Mouse (Mus musculus) NIH3T3 (cell line): ENCODE results near the gene Olfr235.
"Not testable (repeated sequence)": the region's sequence is repeated elsewhere in the genome, so short reads cannot be mapped to it uniquely, and the experiment has no call there.

Experiments
- DNase-seq: peaks from one replicate; pipeline ENCODE4 v3.0.0-alpha.2; 2012; ENCODE audit warnings: low read depth

Olfr235 gene

DNA sequence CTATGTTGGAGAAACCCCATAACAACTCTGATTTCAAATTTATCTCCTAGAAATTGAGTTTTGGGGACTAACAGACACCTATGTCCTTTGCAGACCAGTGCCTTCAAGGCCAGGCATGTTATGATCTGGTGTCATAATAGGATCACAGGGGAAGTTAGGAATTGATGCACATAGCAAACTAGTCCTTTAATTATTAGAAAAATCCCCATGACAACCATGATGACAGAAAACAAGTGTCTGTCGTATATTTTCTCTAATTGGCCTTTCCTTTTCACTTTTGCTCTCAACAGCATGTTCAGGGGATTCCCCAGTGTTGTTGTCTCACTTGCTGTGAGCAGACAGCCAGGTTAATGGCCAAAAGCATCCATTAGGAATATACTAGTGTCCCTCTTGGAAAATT lies at the start of gene Olfr235:
Gene Olfr235, plus strand, starts transcription at position 301 of the 400 bp plus-strand sequence.
- no peak for DNase-seq

DNA sequence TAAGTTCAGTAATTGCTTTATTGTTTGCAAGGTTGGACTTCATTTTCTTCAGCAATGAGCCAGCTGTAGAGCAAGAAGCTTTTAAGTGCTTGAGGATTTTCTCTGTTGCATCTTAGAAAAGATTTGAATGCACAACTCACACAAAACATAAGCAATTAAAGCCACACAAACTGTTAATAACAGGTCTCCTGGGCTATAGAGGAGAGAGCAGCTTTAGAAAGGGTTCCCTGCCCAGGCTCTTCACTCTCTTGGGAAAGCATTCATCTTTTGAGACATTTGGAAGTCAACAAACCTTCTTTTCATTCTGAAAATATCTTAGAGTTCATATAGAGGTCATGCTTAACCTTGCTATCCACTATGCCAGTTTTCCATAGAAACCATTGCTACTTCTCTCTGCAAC lies 28.3 kb upstream of the Olfr235 start, which contains the start of gene Olfr1432:
Gene Olfr1432, minus strand, starts transcription at position 101 of the 400 bp plus-strand sequence.
- DNase-seq, result not testable (repeated sequence)

DNA sequence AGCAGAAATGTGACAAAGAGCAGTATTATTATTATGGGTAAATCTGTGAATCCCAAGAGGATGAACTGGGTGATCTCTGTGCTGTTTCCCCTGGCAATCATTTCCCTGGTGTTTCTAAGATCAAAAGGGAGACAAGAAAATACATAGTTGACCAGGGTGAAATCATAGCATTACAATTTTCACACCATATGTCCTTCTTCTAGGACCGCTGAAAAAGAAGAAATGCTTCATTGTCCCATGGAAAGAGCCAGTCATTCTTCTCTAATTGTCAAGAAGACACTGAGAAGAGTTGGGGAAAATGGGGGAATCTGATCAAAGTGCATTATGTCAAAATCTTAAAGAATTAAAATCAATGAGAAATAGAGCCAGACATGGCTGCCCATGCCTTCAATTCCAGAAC lies 19.3 kb upstream of the Olfr235 start, which contains the start of gene Olfr262:
Gene Olfr262, minus strand, starts transcription at position 101 of the 400 bp plus-strand sequence.
- no peak for DNase-seq

DNA sequence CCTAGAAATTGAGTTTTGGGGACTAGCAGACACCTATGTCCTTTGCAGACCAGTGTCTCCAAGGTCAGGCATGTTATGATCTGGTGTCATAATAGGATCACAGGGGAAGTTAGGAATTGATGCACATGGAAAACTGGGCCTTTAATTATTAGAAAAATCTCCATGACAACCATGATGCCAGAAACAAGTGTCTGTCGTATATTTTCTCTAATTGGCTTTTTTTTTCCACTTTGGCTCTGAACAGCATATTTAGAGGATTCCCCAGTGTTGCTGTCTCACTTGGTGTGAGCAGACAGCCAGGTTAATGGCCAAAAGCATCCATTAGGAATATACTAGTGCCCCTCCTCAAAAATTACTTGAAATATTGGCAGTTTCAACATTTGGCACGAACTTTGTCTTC lies 18.7 kb downstream of the Olfr235 start, which contains the start of gene Olfr1434:
Gene Olfr1434, plus strand, starts transcription at position 301 of the 400 bp plus-strand sequence.
- DNase-seq, result no peak

DNA sequence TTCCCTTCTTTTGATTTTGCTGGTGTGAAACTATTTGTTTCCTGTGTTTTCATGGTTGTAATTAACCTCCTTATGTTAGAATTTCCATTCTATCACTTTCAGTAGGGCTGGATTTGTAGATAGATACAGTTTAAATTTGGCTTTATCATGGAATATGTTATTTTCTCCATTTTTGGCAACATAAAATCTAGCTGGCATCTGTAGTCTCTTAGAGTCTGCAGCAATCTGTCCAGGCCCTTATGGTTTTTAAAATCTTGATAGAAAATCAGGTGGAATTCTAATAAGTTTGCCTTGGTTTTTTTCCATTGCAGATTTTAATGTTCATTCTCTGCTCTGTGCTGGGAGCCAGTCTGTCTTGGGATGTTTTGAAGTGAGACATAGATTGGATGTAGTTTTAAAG lies 32.1 kb downstream of the Olfr235 start:
- DNase-seq, result no peak

DNA sequence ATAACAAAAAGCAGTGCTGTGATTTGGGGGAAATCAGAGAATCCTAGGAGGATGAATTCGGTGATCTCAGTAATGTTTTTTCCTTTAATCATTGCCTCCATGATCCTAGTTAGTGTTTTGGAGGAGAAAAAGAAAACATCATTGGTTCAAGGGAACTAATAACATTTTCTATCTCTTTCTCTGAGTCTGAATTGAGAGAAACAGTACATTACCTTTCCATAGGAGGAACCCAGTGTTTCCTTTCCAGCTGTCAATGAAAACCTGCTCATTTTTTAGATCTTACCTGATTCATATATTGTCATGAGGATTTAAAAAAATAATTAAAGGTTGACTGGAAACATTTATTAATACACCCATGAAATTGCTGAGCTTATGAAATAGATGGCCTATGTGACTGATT lies 38.2 kb downstream of the Olfr235 start, which contains the start of gene Olfr1436:
Gene Olfr1436, minus strand, starts transcription at position 101 of the 400 bp plus-strand sequence.
- not testable (repeated sequence) for DNase-seq
